Mouse (Mus musculus): ENCODE measurements around the gene Ehbp1l1.

GRCm38 (mm10) chr19:5729444-5729815 lies 3.3 kb upstream of the Ehbp1l1 start, which contains the start of gene Fam89b:
- TF ChIP-seq CTCF (IDR thresholded peaks at IDR 0.05; ENCODE audit: low read depth, low read length) (no peak), POLR2AphosphoS5 (IDR thresholded peaks at IDR 0.05; ENCODE audit: insufficient replicate concordance, low read depth, low read length) (no peak), GATA1 (IDR thresholded peaks at IDR 0.05; ENCODE audit: borderline replicate concordance, low read length) (no peak)

Measured in G1E (cell line).